In genomic region chr4:150927789-150928188, GRCm38 (mm10) we compare ENCODE assay signal across 25 mouse cellular contexts. TPM values are rescaled to one million over a fixed set of nuclear protein-coding genes. Genes with fewer than 3 reads are reported as not detected.
DNase-seq lines count a peak whose midpoint lies in the region; ATAC-seq and TF ChIP-seq lines count a peak whose summit lies in the region.
"Had no signal": no experiment of that assay in that cellular context is flagged by ENCODE, and none has a peak within 500 bp of the region (broad histone marks: within the 10 kb centered on the region; RNA-seq: fewer than 3 reads in every experiment).

No protein-coding gene starts in this region.

- H3K4me2 ChIP-seq in hindbrain, embryonic 12.5 days (replicated peaks), result no peak overlapping the region
- no peak overlapping the region for H3K4me2 ChIP-seq in forebrain, embryonic 15.5 days (replicated peaks)
- H3K4me2 ChIP-seq: embryonic facial prominence, embryonic 13.5 days; heart, embryonic 11.5 days; hindbrain, embryonic 13.5 days; intestine, embryonic 15.5 days; limb, embryonic 12.5 days; liver, embryonic 13.5 days; lung, embryonic 15.5 days; midbrain, embryonic 13.5 days had no signal

- no peaks in the 10 kb centered on the region for H3K79me2 ChIP-seq in C2C12 (ENCODE audit: control insufficient read depth, insufficient read depth)

- DNase-seq in Muller cell, postnatal 12 days (ENCODE audit: inconsistent ontology term), result peak; percentile 25
- peak; percentile 92 for DNase-seq in induced T-regulatory cell, adult 2 months (ENCODE audit: low read depth)
- peak; percentile 77 to 86 for DNase-seq in natural killer cell, adult 2 months (ENCODE audit: low spot score in 2 of 2)
- no peak for DNase-seq in layer of hippocampus, adult 9-11 months
- DNase-seq in left cerebral cortex, adult 9 months (ENCODE audit: low spot score in 2 of 2), result no peak
- DNase-seq: adrenal gland, adult 8-10 months; cerebellum, adult 9-10 months; gastrocnemius, postnatal 36 days; heart, postnatal 10 days; kidney, adult 9 months; kidney, postnatal 25 days; liver, embryonic 13.5 days; thymus, postnatal 4 days had no signal

- peaks cover 3% of the 10 kb centered on the region; the same call in 1 of the 2 replicates for H3K4me1 ChIP-seq in hindbrain, embryonic 12.5 days
- H3K4me1 ChIP-seq in forebrain, embryonic 15.5 days, result no peaks in the 10 kb centered on the region
- H3K4me1 ChIP-seq: embryonic facial prominence, embryonic 13.5 days; intestine, embryonic 15.5 days; limb, embryonic 12.5 days; lung, embryonic 15.5 days had no signal

- H3K36me3 ChIP-seq in C2C12 (ENCODE audit: control insufficient read depth, insufficient read depth), result no peaks in the 10 kb centered on the region
- H3K36me3 ChIP-seq in hindbrain, embryonic 12.5 days, result no peaks in the 10 kb centered on the region
- H3K36me3 ChIP-seq in forebrain, embryonic 15.5 days, result no peaks in the 10 kb centered on the region
- H3K36me3 ChIP-seq: embryonic facial prominence, embryonic 13.5 days; G1E; hindbrain, embryonic 13.5 days; intestine, embryonic 15.5 days; limb, embryonic 12.5 days; liver, embryonic 13.5 days; lung, embryonic 15.5 days; midbrain, embryonic 13.5 days had no signal

- no peak overlapping the region for H3ac ChIP-seq in C2C12 (ENCODE audit: control insufficient read depth, insufficient read length, low read depth)

- WGBS in hindbrain, embryonic 12.5 days, result 64% methylated on average over 10 of the region's 10 CpGs
- WGBS in forebrain, embryonic 15.5 days, result 80% methylated on average over 10 of the region's 10 CpGs

- no peak overlapping the region for H3K27ac ChIP-seq in hindbrain, embryonic 12.5 days
- H3K27ac ChIP-seq in forebrain, embryonic 15.5 days (replicated peaks), result no peak overlapping the region
- H3K27ac ChIP-seq: embryonic facial prominence, embryonic 13.5 days; hindbrain, embryonic 13.5 days; intestine, embryonic 15.5 days; limb, embryonic 12.5 days; liver, embryonic 13.5 days; lung, embryonic 15.5 days; midbrain, embryonic 13.5 days had no signal

- TF ChIP-seq CTCF in C2C12 (IDR thresholded peaks at IDR 0.05; ENCODE audit: control insufficient read depth, insufficient read depth, insufficient read length), result no peak

- H3K9me3 ChIP-seq in hindbrain, embryonic 12.5 days (replicated peaks), result no peaks in the 10 kb centered on the region
- no peaks in the 10 kb centered on the region for H3K9me3 ChIP-seq in forebrain, embryonic 15.5 days
- H3K9me3 ChIP-seq: embryonic facial prominence, embryonic 13.5 days; G1E; hindbrain, embryonic 13.5 days; intestine, embryonic 15.5 days; limb, embryonic 12.5 days; liver, embryonic 13.5 days; lung, embryonic 15.5 days; midbrain, embryonic 13.5 days had no signal

- peaks cover 3% of the 10 kb centered on the region for H3K27me3 ChIP-seq in C2C12 (ENCODE audit: control insufficient read depth, insufficient read depth, insufficient read length)
- no peaks in the 10 kb centered on the region for H3K27me3 ChIP-seq in hindbrain, embryonic 12.5 days
- no peaks in the 10 kb centered on the region for H3K27me3 ChIP-seq in forebrain, embryonic 15.5 days
- H3K27me3 ChIP-seq: hindbrain, embryonic 13.5 days; intestine, embryonic 15.5 days; liver, embryonic 13.5 days; lung, embryonic 15.5 days; midbrain, embryonic 13.5 days had no signal

- H3K4me3 ChIP-seq in C2C12 (ENCODE audit: insufficient read depth, poor library complexity, severe bottlenecking), result no peak overlapping the region
- no peak overlapping the region for H3K4me3 ChIP-seq in hindbrain, embryonic 12.5 days
- H3K4me3 ChIP-seq in forebrain, embryonic 15.5 days, result no peak overlapping the region
- H3K4me3 ChIP-seq: embryonic facial prominence, embryonic 13.5 days; hindbrain, embryonic 13.5 days; intestine, embryonic 15.5 days; limb, embryonic 12.5 days; liver, embryonic 13.5 days; lung, embryonic 15.5 days; midbrain, embryonic 13.5 days had no signal

- no peaks in the 10 kb centered on the region for H3K79me3 ChIP-seq in C2C12 (ENCODE audit: low read depth)

- no peak overlapping the region for H3K9ac ChIP-seq in hindbrain, embryonic 12.5 days
- H3K9ac ChIP-seq in forebrain, embryonic 15.5 days (replicated peaks), result no peak overlapping the region
- H3K9ac ChIP-seq: embryonic facial prominence, embryonic 13.5 days; hindbrain, embryonic 13.5 days; intestine, embryonic 15.5 days; limb, embryonic 12.5 days; liver, embryonic 13.5 days; lung, embryonic 15.5 days; midbrain, embryonic 13.5 days had no signal

- no peak for ATAC-seq in hindbrain, embryonic 12.5 days (ENCODE audit: low FRiP score)
- no peak for ATAC-seq in forebrain, embryonic 15.5 days (replicated peaks)
- ATAC-seq: forebrain, embryonic 16.5 days; intestine, embryonic 15.5 days; midbrain, embryonic 13.5 days had no signal

TF ChIP-seq in C2C12, 6 proteins besides CTCF, POLR2A, EP300 and RAD21:
- TF ChIP-seq MYOD1 (IDR thresholded peaks at IDR 0.05; ENCODE audit: control insufficient read depth, insufficient read length, low read depth), result peak; percentile 64
- TF ChIP-seq CEBPB (IDR thresholded peaks at IDR 0.05; ENCODE audit: low read depth), result no peak
- TF ChIP-seq MAX (IDR thresholded peaks at IDR 0.05), result no peak
- TF ChIP-seq USF1 (IDR thresholded peaks at IDR 0.05; ENCODE audit: low read depth), result no peak

RNA-seq across cellular contexts. Expression of gene Tnfrsf9, which starts 13.4 kb away (rescaled TPM):
- 0.08 TPM for polyA plus RNA-seq in C2C12 (2012; fragmentation: generic; extraction: Trizol)
- polyA plus RNA-seq in hindbrain, embryonic 12.5 days (2016; fragmentation: Nextera tagmentation; extraction: Ambion mirVana), result 0.30 and 0.31 TPM in 2 replicates
- 0.19 and 0.29 TPM in 2 replicates for polyA plus RNA-seq in forebrain, embryonic 15.5 days (2015; fragmentation: Nextera tagmentation; extraction: Ambion mirVana)

RNA-seq across cellular contexts. Expression of gene Park7, which starts 13.6 kb away (rescaled TPM):
- 323 TPM for polyA plus RNA-seq in C2C12 (2012; fragmentation: generic; extraction: Trizol)
- polyA plus RNA-seq in hindbrain, embryonic 12.5 days (2016; fragmentation: Nextera tagmentation; extraction: Ambion mirVana), result 336 and 340 TPM in 2 replicates
- 381 and 388 TPM in 2 replicates for polyA plus RNA-seq in forebrain, embryonic 15.5 days (2015; fragmentation: Nextera tagmentation; extraction: Ambion mirVana)

Comparison
In these comparisons a context has a peak if more than half of its experiments do, and no peak if none do; other contexts are left out.
1. DNase-seq: peak in Muller cell, postnatal 12 days (single experiment), induced T-regulatory cell, adult 2 months (single experiment) and natural killer cell, adult 2 months (2 of 2); none in layer of hippocampus, adult 9-11 months (single experiment) and left cerebral cortex, adult 9 months (0 of 2).